Mouse (Mus musculus) CH12.LX (cell line): ENCODE data around the gene Nelfcd.

Experiments used
- CHD1 ChIP-seq: IDR thresholded peaks from 2 replicates; pipeline ENCODE4 v1.6.1; 2012; ENCODE audit warnings: low read depth, low read length, improper control_type of control experiment, inconsistent platforms
- CHD2 ChIP-seq: IDR thresholded peaks from 2 replicates; pipeline ENCODE4 v1.6.1; 2011; ENCODE audit warnings: low read length, improper control_type of control experiment
- CTCF ChIP-seq, 2 experiments: IDR thresholded peaks in 1 of 2; conservative IDR thresholded peaks in 1 of 2; 2 replicates each; pipeline ENCODE4 v1.5.1; 2011 to 2012; ENCODE audit warnings: low read depth in 2 of 2, low read length in 2 of 2, improper control_type of control experiment in 1 of 2, inconsistent platforms in 1 of 2, mild to moderate bottlenecking in 1 of 2, moderate library complexity in 1 of 2
- EP300 ChIP-seq: IDR thresholded peaks from 2 replicates; pipeline ENCODE4 v1.6.1; 2011; ENCODE audit warnings: low read length, improper control_type of control experiment
- HCFC1 ChIP-seq: IDR thresholded peaks from 2 replicates; pipeline ENCODE4 v1.6.1; 2012; ENCODE audit warnings: low read depth, mild to moderate bottlenecking, inconsistent platforms, low read length, improper control_type of control experiment
- MAX ChIP-seq: IDR thresholded peaks from 2 replicates; pipeline ENCODE4 v1.6.1; 2011; ENCODE audit warnings: low read length, improper control_type of control experiment
- MEF2A ChIP-seq: IDR thresholded peaks from 2 replicates; pipeline ENCODE4 v1.6.1; 2014; ENCODE audit warnings: low read depth, mild to moderate bottlenecking, inconsistent platforms, low read length, improper control_type of control experiment, borderline replicate concordance
- MYC ChIP-seq: IDR thresholded peaks from 2 replicates; pipeline ENCODE4 v1.6.1; 2011; ENCODE audit warnings: low read depth, mild to moderate bottlenecking, improper control_type of control experiment, low read length
- NELFE ChIP-seq: IDR thresholded peaks from 2 replicates; pipeline ENCODE4 v1.6.1; 2011; ENCODE audit warnings: low read depth, low read length, improper control_type of control experiment
- POLR2A ChIP-seq: IDR thresholded peaks from 2 replicates; pipeline ENCODE4 v1.6.1; 2011; ENCODE audit warnings: low read depth, mild to moderate bottlenecking, improper control_type of control experiment, low read length
- POLR2AphosphoS2 ChIP-seq: IDR thresholded peaks from 2 replicates; pipeline ENCODE4 v1.6.1; 2011; ENCODE audit warnings: low read depth, low read length, improper control_type of control experiment
- RAD21 ChIP-seq: IDR thresholded peaks from 2 replicates; pipeline ENCODE4 v1.6.1; 2011; ENCODE audit warnings: low read depth, mild to moderate bottlenecking, low read length, improper control_type of control experiment, moderate library complexity
- UBTF ChIP-seq: IDR thresholded peaks from 2 replicates; pipeline ENCODE4 v1.6.1; 2012; ENCODE audit warnings: low read depth, mild to moderate bottlenecking, inconsistent platforms, low read length, improper control_type of control experiment, moderate library complexity

DNA sequence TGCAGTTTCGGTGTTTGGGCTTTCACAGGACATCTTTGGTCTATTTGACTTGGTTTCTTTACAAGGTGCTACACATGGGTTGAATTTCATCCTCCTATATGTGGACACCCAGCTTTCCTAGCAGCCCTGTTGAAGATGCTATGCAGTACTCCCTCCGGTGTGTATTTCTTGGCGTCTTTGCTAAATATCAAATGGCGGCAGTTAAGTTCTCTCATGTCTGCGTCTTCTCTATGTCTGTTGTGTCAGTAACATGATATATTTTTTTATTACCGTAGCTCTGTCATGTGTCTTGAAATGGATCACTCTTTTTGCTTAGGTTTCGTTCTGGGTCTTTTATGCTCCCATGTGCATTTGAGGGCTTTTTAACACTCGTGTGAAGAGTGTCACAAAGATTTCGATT is 34.6 kb upstream of the Nelfcd start:
- TF ChIP-seq POLR2A (no peak), POLR2AphosphoS2 (no peak), CTCF (conservative IDR thresholded peaks at IDR 0.05 in 1 of 2, IDR thresholded peaks at IDR 0.05 in 1 of 2; ENCODE audit: low read depth in 2 of 2, low read length in 2 of 2) (no peak), RAD21 (no peak), MAX (no peak), UBTF (no peak), EP300 (no peak), CHD1 (no peak), MYC (no peak), NELFE (no peak), MEF2A (no peak), CHD2 (no peak), HCFC1 (no peak)
